Mouse (Mus musculus): ENCODE data around the gene Osgep.
A peak's percentile ranks its signal among the peaks of the same experiment; 100 is the strongest.
"Not testable (repeated sequence)": the region's sequence is repeated elsewhere in the genome, so short reads cannot be mapped to it uniquely, and the experiment has no call there.

Osgep gene

GRCm38 (mm10) chr14:50924281-50925064 lies at the start of gene Osgep, which contains the start of gene Apex1:
TSS of gene Osgep (minus strand) at chr14:50924893.
TSS of gene Apex1 (plus strand) at chr14:50924968.
- DNase-seq (ENCODE audit: low spot score in 2 of 2), result peak; percentile 95 to 96

GRCm38 (mm10) chr14:50973700-50974099 lies 49.0 kb upstream of the Osgep start:
- no peak for DNase-seq (ENCODE audit: low spot score in 2 of 2)

- not testable (repeated sequence) for DNase-seq (ENCODE audit: low spot score in 2 of 2)
These were observed 48.4 kb upstream of the Osgep start for GRCm38 (mm10) chr14:50973054-50973453.

GRCm38 (mm10) chr14:50970822-50971221 lies 46.1 kb upstream of the Osgep start:
- DNase-seq (ENCODE audit: low spot score in 2 of 2), result no peak

GRCm38 (mm10) chr14:50969558-50970544 lies 45.2 kb upstream of the Osgep start:
- no peak for DNase-seq (ENCODE audit: low spot score in 2 of 2)

- DNase-seq (ENCODE audit: low spot score in 2 of 2), result no peak
These were observed 44.3 kb upstream of the Osgep start for GRCm38 (mm10) chr14:50969041-50969440.

GRCm38 (mm10) chr14:50968216-50968980 lies 43.7 kb upstream of the Osgep start:
- no peak for DNase-seq (ENCODE audit: low spot score in 2 of 2)

GRCm38 (mm10) chr14:50958289-50958995 lies 33.7 kb upstream of the Osgep start:
- DNase-seq (ENCODE audit: low spot score in 2 of 2), result not testable (repeated sequence)

- not testable (repeated sequence) for DNase-seq (ENCODE audit: low spot score in 2 of 2)
These were observed 32.5 kb upstream of the Osgep start for GRCm38 (mm10) chr14:50957146-50957545.

GRCm38 (mm10) chr14:50956724-50957123 lies 32.0 kb upstream of the Osgep start:
- DNase-seq (ENCODE audit: low spot score in 2 of 2), result not testable (repeated sequence)

- peak; percentile 64 to 76 for DNase-seq (ENCODE audit: low spot score in 2 of 2)
These were observed 31.3 kb upstream of the Osgep start, which contains the start of gene Pnp2 for GRCm38 (mm10) chr14:50955942-50956508. TSS of gene Pnp2 (plus strand) at chr14:50955992.

- no peak for DNase-seq (ENCODE audit: low spot score in 2 of 2)
These were observed 30.8 kb upstream of the Osgep start for GRCm38 (mm10) chr14:50955487-50955886.

- not testable (repeated sequence) for DNase-seq (ENCODE audit: low spot score in 2 of 2)
These were observed 20.8 kb upstream of the Osgep start for GRCm38 (mm10) chr14:50945526-50945925.

GRCm38 (mm10) chr14:50945081-50945480 lies 20.4 kb upstream of the Osgep start:
- not testable (repeated sequence) for DNase-seq (ENCODE audit: low spot score in 2 of 2)

GRCm38 (mm10) chr14:50944668-50945033 lies 20.0 kb upstream of the Osgep start:
- DNase-seq (ENCODE audit: low spot score in 2 of 2), result not testable (repeated sequence)

GRCm38 (mm10) chr14:50943932-50944667 lies 19.4 kb upstream of the Osgep start, which contains the start of gene Gm49342:
TSS of gene Gm49342 (plus strand) at chr14:50944517.
- DNase-seq (ENCODE audit: low spot score in 2 of 2), result peak; percentile 89 to 93

- DNase-seq (ENCODE audit: low spot score in 2 of 2), result peak in 1 of 2 experiments; percentile 43
These were observed 14.2 kb upstream of the Osgep start for GRCm38 (mm10) chr14:50938940-50939339.

- DNase-seq (ENCODE audit: low spot score in 2 of 2), result no peak
These were observed 13.6 kb upstream of the Osgep start for GRCm38 (mm10) chr14:50938119-50938908.

- no peak for DNase-seq (ENCODE audit: low spot score in 2 of 2)
These were observed 12.0 kb upstream of the Osgep start for GRCm38 (mm10) chr14:50936649-50937048.
